Mouse (Mus musculus): ENCODE data around the gene H2-Q1. TPM values are rescaled to one million over a fixed set of nuclear protein-coding genes. Genes with fewer than 3 reads are reported as not detected.
A peak's percentile ranks its signal among the peaks of the same experiment; 100 is the strongest.
"Not testable (repeated sequence)": the region's sequence is repeated elsewhere in the genome, so short reads cannot be mapped to it uniquely, and the experiment has no call there.

Gene H2-Q1
- total RNA-seq (2021), result under 1 TPM in 1 of 2 experiments, not detected in 1; 0.74 TPM
- long read RNA-seq, result 0 reads

DNA sequence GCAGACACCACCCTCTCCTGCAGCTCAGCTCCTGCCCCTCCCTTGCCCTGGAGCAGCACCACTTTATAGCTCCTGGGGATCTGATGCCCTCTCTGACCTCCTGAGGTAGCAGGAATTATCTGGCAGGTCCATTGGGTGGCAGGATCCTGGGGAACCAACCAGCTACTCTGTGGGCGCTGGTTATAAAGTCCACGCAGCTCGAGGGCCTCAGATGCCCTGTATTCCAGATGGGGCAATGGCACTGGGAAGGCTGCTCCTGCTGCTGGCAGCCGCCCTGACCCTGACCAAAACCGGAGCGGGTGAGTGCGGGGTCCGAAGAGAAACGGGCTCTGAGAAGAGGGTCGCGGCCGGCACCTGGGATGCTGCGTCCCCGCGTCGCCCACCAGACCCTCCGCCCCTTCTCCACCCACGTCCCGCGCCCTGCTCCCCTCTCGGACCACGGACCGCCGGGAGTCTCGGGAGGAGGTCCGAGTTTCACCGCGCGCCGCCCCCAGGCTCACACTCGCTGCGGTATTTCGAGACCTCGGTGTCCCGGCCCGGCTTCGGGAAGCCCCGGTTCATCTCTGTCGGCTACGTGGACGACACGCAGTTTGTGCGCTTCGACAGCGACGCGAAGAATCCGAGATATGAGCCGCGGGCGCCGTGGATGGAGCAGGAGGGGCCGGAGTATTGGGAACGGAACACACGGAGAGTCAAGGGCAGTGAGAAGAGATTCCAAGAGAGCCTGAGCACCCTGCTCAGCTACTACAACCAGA, at the start of gene H2-Q1:
TSS of gene H2-Q1 (plus strand) at position 79 of the 755 bp plus-strand sequence.
- no peak for DNase-seq (ENCODE audit: low spot score in 2 of 2)

DNA sequence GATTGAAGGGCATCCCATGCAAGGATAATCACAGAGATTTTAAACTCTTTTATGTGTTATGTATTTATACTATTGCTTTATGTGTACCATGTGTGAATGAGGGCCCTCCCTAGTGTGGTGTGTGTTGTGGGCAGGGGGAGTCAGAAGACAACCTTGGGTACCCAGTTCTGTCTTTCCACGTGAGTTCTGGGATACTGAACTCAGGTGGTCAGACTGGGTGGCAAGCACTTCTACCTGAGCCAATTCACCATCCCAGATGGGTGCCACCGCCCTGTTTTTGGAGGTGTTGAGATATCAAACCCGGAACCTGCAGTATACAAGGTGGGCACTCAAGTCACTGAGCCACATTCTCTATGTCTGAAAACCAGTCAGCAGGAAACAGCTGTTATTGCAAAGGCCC, 48.0 kb upstream of the H2-Q1 start:
- DNase-seq (ENCODE audit: low spot score in 2 of 2), result no peak

DNA sequence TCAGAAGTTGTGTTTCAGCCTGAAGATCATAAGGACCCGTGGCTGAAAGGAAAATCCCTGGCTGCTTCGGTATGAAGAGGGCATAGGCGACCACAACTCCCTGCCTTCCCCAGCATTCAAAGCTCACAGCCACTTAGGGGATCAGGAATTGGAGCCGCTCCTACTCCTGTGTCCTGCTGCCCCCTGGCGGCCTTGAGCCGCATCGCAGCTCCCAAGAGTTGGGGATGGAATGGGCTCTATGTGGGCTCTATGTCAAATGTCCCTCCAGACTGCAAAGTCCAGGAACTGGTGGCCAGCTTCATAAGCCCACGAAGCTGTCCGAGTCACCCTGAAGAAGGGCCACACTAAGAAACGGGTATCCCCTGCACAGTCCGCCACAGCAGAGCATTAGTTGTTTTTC, 45.4 kb upstream of the H2-Q1 start:
- DNase-seq (ENCODE audit: low spot score in 2 of 2), result peak; percentile 89 to 93

DNA sequence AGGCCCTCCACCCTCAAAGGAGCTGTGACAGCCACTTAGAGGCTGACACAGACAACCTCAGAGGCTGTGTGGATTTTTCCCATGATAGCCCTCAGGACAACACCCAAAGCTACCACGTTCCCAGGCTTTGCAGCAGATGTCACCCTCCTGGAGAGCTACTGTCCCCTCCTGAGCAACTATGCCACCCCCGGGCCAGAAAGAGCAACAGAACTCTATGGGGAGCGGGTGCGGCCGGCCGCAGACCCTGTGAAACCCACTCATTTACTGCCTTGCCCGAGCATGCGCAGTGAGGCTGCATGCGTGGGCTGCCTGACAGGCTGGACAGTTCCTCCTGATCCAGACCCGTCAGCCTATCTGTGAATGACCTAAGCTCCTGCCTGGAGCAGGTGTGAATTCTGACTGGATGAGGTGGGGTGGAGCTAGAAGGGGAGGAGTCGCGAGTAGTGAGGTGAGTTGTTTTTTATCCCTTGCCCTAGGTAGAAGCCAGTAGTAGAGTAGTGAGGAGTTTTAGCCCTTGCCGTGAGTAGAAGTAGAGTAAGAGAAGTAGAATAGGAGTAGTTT, 43.8 kb upstream of the H2-Q1 start:
- no peak for DNase-seq (ENCODE audit: low spot score in 2 of 2)

DNA sequence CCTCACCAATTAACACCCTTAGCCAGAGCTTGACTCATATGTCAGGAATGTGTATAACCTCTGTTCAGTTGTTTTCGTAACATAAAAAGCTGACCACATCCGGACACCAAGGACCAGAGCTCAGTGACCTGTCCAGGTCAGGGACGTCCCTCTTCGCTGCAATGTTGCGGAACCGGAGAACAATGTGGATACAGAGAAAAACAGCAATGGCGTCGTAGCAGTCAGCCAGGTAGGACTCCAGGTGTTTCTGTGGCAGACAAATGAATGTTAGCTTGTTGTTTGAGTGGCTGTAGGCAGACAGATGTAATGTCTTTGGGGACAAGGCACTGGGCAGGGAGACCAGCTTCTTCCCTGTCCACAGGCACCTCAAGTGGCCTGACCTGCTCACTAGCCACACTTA, 42.2 kb upstream of the H2-Q1 start:
- no peak for DNase-seq (ENCODE audit: low spot score in 2 of 2)

- no peak for DNase-seq (ENCODE audit: low spot score in 2 of 2)
These were observed 41.1 kb upstream of the H2-Q1 start for GRCm38 (mm10) chr17:35278957-35279688.

DNA sequence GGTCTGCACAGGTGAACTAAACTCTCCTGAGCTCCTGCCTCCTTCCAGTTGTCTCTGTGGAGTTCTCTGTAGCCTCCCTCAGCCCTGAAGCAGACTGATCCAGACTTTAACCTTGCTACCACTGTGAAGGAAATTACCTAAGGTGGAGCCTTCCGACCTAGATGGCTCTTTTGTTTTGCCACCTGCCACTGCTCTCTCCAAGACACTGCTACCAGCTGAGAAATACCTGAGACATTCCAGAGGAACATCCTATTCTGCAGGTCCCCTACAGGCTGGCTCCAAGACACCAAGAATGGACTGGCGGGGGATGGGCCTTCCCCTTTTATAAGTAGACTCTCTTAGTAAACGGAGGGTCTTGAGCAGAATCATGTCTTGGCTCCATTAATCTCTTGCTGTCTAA, 39.9 kb upstream of the H2-Q1 start:
- DNase-seq (ENCODE audit: low spot score in 2 of 2), result no peak

- no peak for DNase-seq (ENCODE audit: low spot score in 2 of 2)
These were observed 34.8 kb upstream of the H2-Q1 start for GRCm38 (mm10) chr17:35285431-35285830.

GRCm38 (mm10) chr17:35295796-35296195, 24.4 kb upstream of the H2-Q1 start:
- peak; percentile 67 for DNase-seq (ENCODE audit: low spot score in 2 of 2)

- not testable (repeated sequence) for DNase-seq (ENCODE audit: low spot score in 2 of 2)
These were observed 19.8 kb upstream of the H2-Q1 start for GRCm38 (mm10) chr17:35300261-35300945.

- peak; percentile 94 to 96 for DNase-seq (ENCODE audit: low spot score in 2 of 2)
These were observed 18.5 kb upstream of the H2-Q1 start for GRCm38 (mm10) chr17:35301645-35302258.

DNA sequence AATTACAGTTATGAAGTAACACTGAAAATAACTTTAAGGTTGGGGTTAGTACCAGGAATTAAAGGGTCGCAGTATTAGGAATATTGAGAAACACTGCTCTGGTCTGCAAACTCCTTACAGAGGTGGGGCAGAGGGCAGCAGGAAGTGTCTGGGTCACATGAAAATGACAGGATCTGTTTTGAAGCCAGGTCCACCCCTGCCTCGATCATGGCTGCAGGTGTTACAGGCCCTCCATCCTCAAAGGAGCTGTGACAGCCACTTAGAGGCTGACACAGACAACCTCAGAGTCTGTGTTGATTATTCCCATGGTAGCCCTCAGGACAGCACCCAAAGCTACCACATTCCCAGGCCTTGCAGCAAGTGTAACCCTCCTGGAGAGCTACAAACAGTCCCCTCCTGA, 16.9 kb upstream of the H2-Q1 start:
- no peak for DNase-seq (ENCODE audit: low spot score in 2 of 2)

DNA sequence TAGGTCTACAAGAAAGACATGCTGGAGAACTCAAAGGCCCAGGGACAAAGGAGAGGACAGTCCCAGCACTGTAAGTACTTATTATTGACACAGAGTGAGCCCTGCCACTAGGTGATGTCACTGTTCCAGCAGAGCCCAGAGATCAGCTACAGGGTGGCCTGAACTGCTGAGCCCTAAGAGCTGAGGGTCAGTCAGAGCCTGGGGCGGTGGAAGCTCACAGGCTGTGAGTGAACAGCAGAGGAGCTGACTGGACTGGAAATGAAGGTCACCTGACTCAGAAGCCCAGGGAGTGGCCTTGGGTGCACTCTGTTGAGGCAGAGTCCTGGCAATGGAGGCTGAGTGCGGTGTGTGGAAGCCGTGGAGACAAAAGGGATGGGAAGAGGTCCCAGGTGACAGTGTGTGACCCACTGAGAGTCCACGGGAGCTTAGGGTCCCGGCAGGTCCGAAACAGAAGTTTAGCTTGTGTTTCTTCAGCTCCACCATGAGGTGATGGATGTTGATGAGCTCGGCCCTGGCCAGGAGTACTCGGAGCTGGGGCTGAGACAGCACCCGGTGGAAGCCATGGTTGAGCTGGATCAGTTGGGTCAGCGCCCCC, 16.4 kb upstream of the H2-Q1 start:
- DNase-seq (ENCODE audit: low spot score in 2 of 2), result no peak

GRCm38 (mm10) chr17:35304478-35304877, 15.7 kb upstream of the H2-Q1 start:
- DNase-seq (ENCODE audit: low spot score in 2 of 2), result no peak

DNA sequence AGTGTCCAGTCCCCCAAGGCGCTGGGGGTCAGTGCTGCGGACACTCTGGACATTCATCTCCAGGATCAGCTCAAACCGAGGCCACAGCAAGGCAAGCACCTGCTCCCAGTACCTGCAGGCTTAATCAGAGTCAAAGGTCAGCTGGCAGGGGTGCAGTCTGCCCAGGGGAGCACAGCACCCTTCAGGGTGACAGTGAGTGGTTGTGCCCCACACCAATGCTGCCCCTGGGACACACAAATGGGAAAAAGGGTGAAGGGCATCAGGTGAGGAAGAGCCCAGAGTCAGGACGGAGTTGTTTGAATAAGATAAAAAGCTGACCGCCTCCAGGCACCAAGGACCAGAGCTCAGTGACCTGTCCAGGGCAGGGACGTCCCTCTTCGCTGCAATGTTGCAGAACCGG, 15.3 kb upstream of the H2-Q1 start:
- not testable (repeated sequence) for DNase-seq (ENCODE audit: low spot score in 2 of 2)

GRCm38 (mm10) chr17:35318671-35319070, 1.5 kb upstream of the H2-Q1 start:
- no peak for DNase-seq (ENCODE audit: low spot score in 2 of 2)

DNA sequence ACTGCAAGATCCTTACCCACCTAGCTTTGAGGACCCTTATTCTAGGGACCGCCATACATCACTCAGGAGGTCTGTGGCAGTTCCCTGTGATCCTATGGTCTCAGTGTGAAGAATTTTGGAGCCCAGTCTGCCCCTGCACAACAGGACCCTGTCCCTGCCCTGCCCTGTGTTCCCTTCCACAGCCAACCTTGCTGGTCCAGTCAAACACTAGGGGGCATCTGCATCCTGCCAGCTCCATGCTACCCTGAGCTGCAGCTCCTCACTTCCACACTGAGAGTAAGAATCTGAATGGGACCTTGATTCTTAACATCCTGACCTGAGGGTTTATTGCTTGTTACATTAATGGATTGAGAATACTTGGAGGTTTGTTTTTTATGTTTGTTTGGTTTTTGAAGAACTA, 4.9 kb downstream of the H2-Q1 start:
- DNase-seq (ENCODE audit: low spot score in 2 of 2), result not testable (repeated sequence)

DNA sequence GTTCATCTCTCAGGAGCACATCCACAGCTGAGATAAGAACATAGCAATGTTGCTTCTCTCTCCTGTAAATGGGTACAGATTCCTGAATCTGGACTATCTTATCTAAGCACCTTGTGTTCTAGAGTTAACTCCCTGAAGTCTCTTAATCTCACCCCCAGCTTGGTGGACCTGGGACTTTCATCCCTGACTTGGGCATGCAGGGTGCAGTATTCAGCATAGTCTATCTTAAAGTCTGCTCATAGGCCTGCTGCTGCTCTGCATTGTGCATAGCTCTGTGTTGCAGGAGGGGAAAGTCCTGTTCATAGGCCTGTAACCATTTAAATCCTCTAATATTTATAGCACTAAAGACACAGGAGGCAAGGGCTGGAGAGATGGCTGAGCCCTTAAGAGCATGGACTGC, 5.8 kb downstream of the H2-Q1 start:
- not testable (repeated sequence) for DNase-seq (ENCODE audit: low spot score in 2 of 2)

- DNase-seq (ENCODE audit: low spot score in 2 of 2), result not testable (repeated sequence)
These were observed 9.5 kb downstream of the H2-Q1 start for GRCm38 (mm10) chr17:35329714-35330113.

- DNase-seq (ENCODE audit: low spot score in 2 of 2), result not testable (repeated sequence)
These were observed 11.3 kb downstream of the H2-Q1 start for GRCm38 (mm10) chr17:35331546-35331945.
